Mouse (Mus musculus): ENCODE results near the gene Cnksr1. TPM values are rescaled to one million over a fixed set of nuclear protein-coding genes. Genes with fewer than 3 reads are reported as not detected.
A peak's percentile ranks its signal among the peaks of the same experiment; 100 is the strongest.

The Cnksr1 gene
- total RNA-seq, 1 experiment = 1.7 TPM

DNA sequence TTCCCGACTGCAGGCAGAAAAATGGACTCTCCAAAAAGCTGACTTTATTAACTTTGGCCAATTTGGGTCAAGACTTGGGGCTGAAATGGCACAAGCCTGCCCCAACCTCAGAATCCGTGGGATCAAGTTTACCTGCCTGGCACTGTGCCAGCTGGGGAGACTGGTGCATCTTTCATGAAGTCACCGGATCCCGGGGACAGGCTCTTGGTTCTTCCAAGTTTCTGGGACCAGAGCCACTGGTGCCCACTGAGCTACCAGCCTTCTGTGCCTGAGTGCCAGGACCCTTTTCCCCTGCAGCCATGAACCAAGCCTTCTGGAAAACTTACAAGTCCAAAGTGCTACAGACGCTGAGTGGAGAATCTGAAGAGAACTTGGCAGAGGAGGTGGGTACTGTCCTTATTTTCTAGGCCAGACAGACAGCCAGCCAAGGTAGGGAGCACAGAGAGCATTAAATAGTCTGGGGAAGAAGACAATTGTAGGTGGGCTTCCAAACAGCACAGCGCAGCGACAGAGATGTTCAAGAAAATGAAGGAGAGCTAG, 8.6 kb upstream of the Cnksr1 start, which contains the start of gene Gm30191:
Gene Gm30191, plus strand, starts transcription at position 217 of the 540 bp plus-strand sequence.
- TF ChIP-seq ZNF384 (IDR thresholded peaks at IDR 0.05; ENCODE audit: low read depth, low read length) (no peak), CHD2 (IDR thresholded peaks at IDR 0.05; ENCODE audit: low read depth, low read length) (no peak), ZC3H11A (IDR thresholded peaks at IDR 0.05; ENCODE audit: borderline replicate concordance, low read depth, low read length) (no peak), HCFC1 (IDR thresholded peaks at IDR 0.05; ENCODE audit: borderline replicate concordance, insufficient read depth, low read length) (no peak), MAFK (IDR thresholded peaks at IDR 0.05; ENCODE audit: insufficient read depth, low read depth, low read length) (no peak)
- Histone ChIP-seq H3K27ac (ENCODE audit: insufficient read depth, low read depth, low read length, poor library complexity, severe bottlenecking) (no peak within 1 kb of the TSS; the same call in 1 of the 2 replicates), H3K4me1 (ENCODE audit: control insufficient read depth in 2 of 2, insufficient read depth in 2 of 2, low read length in 2 of 2, poor library complexity in 1 of 2) (peaks cover 0 to 19% of the 10 kb centered on the region in 2 experiments; a peak in 3 of 4 replicates), H3K9ac (ENCODE audit: insufficient read depth, low read depth, low read length, poor library complexity, severe bottlenecking) (no peak within 1 kb of the TSS), H3K9me3 (ENCODE audit: control insufficient read depth, insufficient read depth, low read depth, low read length) (no peaks in the 10 kb centered on the region), H3K4me3 (ENCODE audit: insufficient read depth in 1 of 2, low read depth in 1 of 2, low read length in 2 of 2, poor library complexity in 1 of 2, severe bottlenecking in 1 of 2) (no peak within 1 kb of the TSS), H3K36me3 (ENCODE audit: control insufficient read depth, insufficient read depth, low read length, poor library complexity, severe bottlenecking) (peaks cover 10% of the 10 kb centered on the region; the same call in 1 of the 2 replicates)
- in situ Hi-C loops (cut with MboI; ENCODE audit: low sequenced_read_pairs in 2 of 2, unreplicated experiment in 2 of 2) = no loop called here
- no peak for DNase-seq (ENCODE audit: low read depth, low spot score)

DNA sequence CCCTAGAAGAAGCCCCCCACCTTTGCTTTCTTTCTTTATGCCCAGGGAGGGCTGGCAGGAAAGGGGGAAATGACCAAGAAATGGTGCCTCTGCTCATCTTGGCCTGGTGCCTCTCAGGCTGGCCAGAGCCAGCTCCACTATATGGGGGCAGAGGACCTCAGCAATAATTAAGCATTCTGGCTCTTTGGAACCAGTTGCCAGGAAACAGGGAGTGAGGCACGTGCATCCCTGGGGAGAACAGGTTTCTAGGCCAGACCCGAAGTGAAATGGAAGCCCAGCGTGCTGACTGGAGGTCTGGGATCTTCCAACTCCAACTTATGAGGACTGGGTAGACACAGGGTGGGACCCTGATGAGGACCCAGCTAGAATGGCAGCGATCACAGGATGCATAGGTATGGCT, 8.1 kb upstream of the Cnksr1 start:
- Histone ChIP-seq H3K4me3 (ENCODE audit: insufficient read depth in 1 of 2, low read depth in 1 of 2, low read length in 2 of 2, poor library complexity in 1 of 2, severe bottlenecking in 1 of 2) (no peak overlapping the region), H3K4me1 (ENCODE audit: control insufficient read depth in 2 of 2, insufficient read depth in 2 of 2, low read length in 2 of 2, poor library complexity in 1 of 2) (peaks cover 0 to 19% of the 10 kb centered on the region in 2 experiments; a peak in 3 of 4 replicates), H3K9ac (ENCODE audit: insufficient read depth, low read depth, low read length, poor library complexity, severe bottlenecking) (no peak overlapping the region), H3K9me3 (ENCODE audit: control insufficient read depth, insufficient read depth, low read depth, low read length) (no peaks in the 10 kb centered on the region), H3K27ac (ENCODE audit: insufficient read depth, low read depth, low read length, poor library complexity, severe bottlenecking) (no peak overlapping the region; the same call in 1 of the 2 replicates), H3K36me3 (ENCODE audit: control insufficient read depth, insufficient read depth, low read length, poor library complexity, severe bottlenecking) (peaks cover 10% of the 10 kb centered on the region; the same call in 1 of the 2 replicates)
- TF ChIP-seq ZC3H11A (IDR thresholded peaks at IDR 0.05; ENCODE audit: borderline replicate concordance, low read depth, low read length) = no peak
- TF ChIP-seq MAFK (IDR thresholded peaks at IDR 0.05; ENCODE audit: insufficient read depth, low read depth, low read length) = no peak
- TF ChIP-seq HCFC1 (IDR thresholded peaks at IDR 0.05; ENCODE audit: borderline replicate concordance, insufficient read depth, low read length) = no peak
- no peak for TF ChIP-seq CHD2 (IDR thresholded peaks at IDR 0.05; ENCODE audit: low read depth, low read length)
- TF ChIP-seq ZNF384 (IDR thresholded peaks at IDR 0.05; ENCODE audit: low read depth, low read length) = no peak
- no peak for DNase-seq (ENCODE audit: low read depth, low spot score)
- in situ Hi-C loops (cut with MboI; ENCODE audit: low sequenced_read_pairs in 2 of 2, unreplicated experiment in 2 of 2) = no loop called here

DNA sequence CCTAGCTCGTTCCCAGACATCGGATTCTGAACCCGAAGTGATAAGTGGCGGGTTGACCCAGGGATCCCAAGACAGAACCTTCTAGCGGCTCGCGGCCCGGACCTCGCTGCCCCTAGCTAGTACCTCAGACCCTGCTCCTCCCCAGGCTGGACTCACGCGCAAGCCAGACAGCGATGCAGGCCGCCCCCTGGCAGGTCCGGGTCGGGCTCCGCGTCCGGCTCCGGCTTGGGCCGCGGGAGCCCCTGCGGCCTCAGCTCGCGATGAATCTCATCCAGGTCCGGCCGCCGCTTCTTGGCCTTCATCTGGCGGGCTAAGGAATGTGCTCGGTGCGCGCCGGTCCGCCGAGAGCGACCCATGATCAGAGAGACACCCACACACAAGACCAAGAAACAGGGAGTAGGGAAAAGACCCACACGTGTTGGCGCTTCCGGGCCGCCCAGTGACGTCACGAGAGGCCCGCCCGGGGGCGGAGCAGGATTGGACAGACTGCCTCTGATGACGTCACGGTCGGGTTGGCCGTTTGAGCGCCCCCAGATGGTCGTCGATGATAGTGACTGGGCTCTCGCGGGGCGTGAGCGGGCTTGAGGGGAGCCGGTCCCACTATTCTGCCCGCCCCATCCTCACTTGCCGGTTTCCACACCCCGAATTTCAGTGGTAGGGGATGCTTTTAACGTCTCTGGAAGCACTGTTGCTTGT, 7.1 kb upstream of the Cnksr1 start, which contains the start of gene Zfp593:
Gene Zfp593, minus strand, starts transcription at position 445 of the 696 bp plus-strand sequence.
- DNase-seq (ENCODE audit: low read depth, low spot score) = peak; percentile 84
- Histone ChIP-seq H3K36me3 (ENCODE audit: control insufficient read depth, insufficient read depth, low read length, poor library complexity, severe bottlenecking) (peaks cover 10% of the 10 kb centered on the region; the same call in 1 of the 2 replicates), H3K27ac (ENCODE audit: insufficient read depth, low read depth, low read length, poor library complexity, severe bottlenecking) (no peak within 1 kb of the TSS; the same call in 1 of the 2 replicates), H3K9me3 (ENCODE audit: control insufficient read depth, insufficient read depth, low read depth, low read length) (no peaks in the 10 kb centered on the region), H3K4me3 (ENCODE audit: insufficient read depth in 1 of 2, low read depth in 1 of 2, low read length in 2 of 2, poor library complexity in 1 of 2, severe bottlenecking in 1 of 2) (peak within 1 kb of the TSS; percentile 74 to 85), H3K9ac (ENCODE audit: insufficient read depth, low read depth, low read length, poor library complexity, severe bottlenecking) (peak within 1 kb of the TSS; percentile 77), H3K4me1 (ENCODE audit: control insufficient read depth in 2 of 2, insufficient read depth in 2 of 2, low read length in 2 of 2, poor library complexity in 1 of 2) (peaks cover 0 to 15% of the 10 kb centered on the region in 2 experiments; a peak in 3 of 4 replicates)
- in situ Hi-C loops (cut with MboI; ENCODE audit: low sequenced_read_pairs in 2 of 2, unreplicated experiment in 2 of 2) = no loop called here
- TF ChIP-seq HCFC1 (IDR thresholded peaks at IDR 0.05; ENCODE audit: borderline replicate concordance, insufficient read depth, low read length) (peak; percentile 57; the same call in 1 of the 2 replicates), ZNF384 (IDR thresholded peaks at IDR 0.05; ENCODE audit: low read depth, low read length) (no peak), ZC3H11A (IDR thresholded peaks at IDR 0.05; ENCODE audit: borderline replicate concordance, low read depth, low read length) (no peak), CHD2 (IDR thresholded peaks at IDR 0.05; ENCODE audit: low read depth, low read length) (no peak), MAFK (IDR thresholded peaks at IDR 0.05; ENCODE audit: insufficient read depth, low read depth, low read length) (no peak)

DNA sequence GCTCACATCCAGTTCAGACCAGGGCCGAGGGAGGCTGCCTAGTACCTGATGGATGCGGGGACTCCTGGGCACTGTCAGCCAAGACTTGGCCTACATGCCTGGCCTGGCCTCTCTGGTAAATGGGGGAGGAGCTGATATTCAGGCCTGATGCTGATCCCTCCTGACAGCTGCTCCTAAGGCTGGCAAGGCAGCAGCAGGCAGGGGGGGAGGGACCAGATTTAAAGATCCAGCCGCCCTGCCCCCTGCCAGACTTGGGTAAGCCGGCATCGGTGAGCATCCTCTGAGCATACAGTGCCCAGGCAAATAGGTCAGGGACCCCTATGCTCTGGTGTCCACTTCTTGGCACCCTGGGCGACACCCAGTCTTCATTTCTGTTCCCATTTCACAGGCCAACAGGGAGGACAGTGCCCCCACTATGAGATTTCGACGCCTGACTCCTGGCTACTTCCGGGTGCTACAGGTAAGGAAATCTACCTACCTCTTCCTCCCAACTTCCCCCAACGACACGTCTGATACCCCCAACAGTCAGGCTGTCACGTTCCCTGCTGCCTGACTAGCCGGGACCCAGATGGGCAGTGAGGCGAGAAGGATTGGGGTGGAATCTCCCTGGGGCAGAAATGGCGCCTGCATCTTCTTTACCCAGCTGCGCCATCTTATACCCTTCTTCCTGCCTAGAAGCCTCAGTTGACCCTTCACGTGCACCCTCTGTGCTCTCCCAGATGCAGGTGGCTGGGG, 5.5 kb upstream of the Cnksr1 start, which contains the start of gene E130218I03Rik:
Gene E130218I03Rik, plus strand, starts transcription at position 147 of the 735 bp plus-strand sequence.
- no peaks in the 10 kb centered on the region for H3K9me3 ChIP-seq (ENCODE audit: control insufficient read depth, insufficient read depth, low read depth, low read length)
- in situ Hi-C loops (cut with MboI; ENCODE audit: low sequenced_read_pairs in 2 of 2, unreplicated experiment in 2 of 2) = no loop called here
- H3K36me3 ChIP-seq (ENCODE audit: control insufficient read depth, insufficient read depth, low read length, poor library complexity, severe bottlenecking) = peaks cover 10% of the 10 kb centered on the region; the same call in 1 of the 2 replicates
- no peak for TF ChIP-seq MAFK (IDR thresholded peaks at IDR 0.05; ENCODE audit: insufficient read depth, low read depth, low read length)
- TF ChIP-seq ZNF384 (IDR thresholded peaks at IDR 0.05; ENCODE audit: low read depth, low read length) = no peak
- TF ChIP-seq ZC3H11A (IDR thresholded peaks at IDR 0.05; ENCODE audit: borderline replicate concordance, low read depth, low read length) = no peak
- no peak for TF ChIP-seq CHD2 (IDR thresholded peaks at IDR 0.05; ENCODE audit: low read depth, low read length)
- no peak for TF ChIP-seq HCFC1 (IDR thresholded peaks at IDR 0.05; ENCODE audit: borderline replicate concordance, insufficient read depth, low read length)
- no peak within 1 kb of the TSS for H3K27ac ChIP-seq (ENCODE audit: insufficient read depth, low read depth, low read length, poor library complexity, severe bottlenecking)
- peak within 1 kb of the TSS; percentile 33 for H3K9ac ChIP-seq (ENCODE audit: insufficient read depth, low read depth, low read length, poor library complexity, severe bottlenecking)
- no peak for DNase-seq (ENCODE audit: low read depth, low spot score)
- peak within 1 kb of the TSS; percentile 74 to 85 for H3K4me3 ChIP-seq (ENCODE audit: insufficient read depth in 1 of 2, low read depth in 1 of 2, low read length in 2 of 2, poor library complexity in 1 of 2, severe bottlenecking in 1 of 2)
- peaks cover 0 to 15% of the 10 kb centered on the region in 2 experiments; a peak in 2 of 4 replicates for H3K4me1 ChIP-seq (ENCODE audit: control insufficient read depth in 2 of 2, insufficient read depth in 2 of 2, low read length in 2 of 2, poor library complexity in 1 of 2)

Measured in ES-E14 (cell line).